Mouse (Mus musculus) heart, adult 2 months (tissue): ENCODE results near the gene Eps8.

Experiments used
- CTCF ChIP-seq: fragments of 200-600 bp; IDR thresholded peaks from 2 replicates; pipeline ENCODE4 v1.8.1; 2022; ENCODE audit warnings: antibody characterized with exemption, mild to moderate bottlenecking, moderate library complexity
- EP300 ChIP-seq: fragments of 200-500 bp; IDR thresholded peaks from 2 replicates; pipeline ENCODE4 v1.6.1; 2011; ENCODE audit warnings: low read depth, low read length, control low read depth; ENCODE audit not compliant: insufficient read depth
- POLR2A ChIP-seq: fragments of 200-500 bp; IDR thresholded peaks from 2 replicates; pipeline ENCODE4 v1.6.1; 2011; ENCODE audit warnings: mild to moderate bottlenecking, low read depth, low read length, control low read depth; ENCODE audit not compliant: insufficient read depth

- no peak for TF ChIP-seq CTCF
- TF ChIP-seq POLR2A = no peak
- no peak for TF ChIP-seq EP300
Observed at GRCm38 (mm10) chr6:137573897-137574296, 80.8 kb downstream of the Eps8 start.
